Mouse (Mus musculus) adipocyte (in vitro differentiated cells): ENCODE results near the gene Tppp2.
A peak's percentile ranks its signal among the peaks of the same experiment; 100 is the strongest.

Source experiments
- DNase-seq: peaks from one replicate; pipeline ENCODE4 v3.0.0-alpha.2; 2016; ENCODE audit warnings: low spot score

The Tppp2 gene

GRCm38 (mm10) chr14:51943336-51943735, 25.1 kb downstream of the Tppp2 start:
- peak; percentile 63 for DNase-seq

- peak; percentile 14 for DNase-seq
These were observed 42.1 kb downstream of the Tppp2 start for GRCm38 (mm10) chr14:51960316-51960715.

GRCm38 (mm10) chr14:51967400-51967799, 49.2 kb downstream of the Tppp2 start:
- DNase-seq, result no peak
